Mouse (Mus musculus): ENCODE results near the gene Nedd9. TPM values are rescaled to one million over a fixed set of nuclear protein-coding genes. Genes with fewer than 3 reads are reported as not detected.

Nedd9 gene
- polyA plus RNA-seq, 1 experiment from 2014 or later: 25.0 TPM

- Histone ChIP-seq H3K9ac (ENCODE audit: low read length) (no peak overlapping the region), H3K27ac (ENCODE audit: low read length) (no peak overlapping the region), H3K4me1 (ENCODE audit: control insufficient read depth, insufficient read depth, low read length) (peaks cover 8% of the 10 kb centered on the region; the same call in 1 of the 2 replicates), H3K4me2 (ENCODE audit: low read depth, low read length) (no peak overlapping the region), H3K36me3 (ENCODE audit: control insufficient read depth, insufficient read depth, low read length) (no peaks in the 10 kb centered on the region), H3K9me3 (replicated peaks; ENCODE audit: control insufficient read depth, low read length) (no peaks in the 10 kb centered on the region), H3K27me3 (ENCODE audit: control insufficient read depth, insufficient read depth, low read length) (no peaks in the 10 kb centered on the region), H3K4me3 (replicated peaks; ENCODE audit: low read length) (no peak overlapping the region)
- ATAC-seq (ENCODE audit: insufficient read depth, low FRiP score): no peak
- 60% methylated on average over 5 of the region's 5 CpGs for WGBS
Measured at GRCm38 (mm10) chr13:41293595-41293994, 193.6 kb downstream of the Nedd9 start.

GRCm38 (mm10) chr13:41291466-41291974, 195.6 kb downstream of the Nedd9 start:
- no peak overlapping the region for H3K27ac ChIP-seq (ENCODE audit: low read length)
- 0 out of 2 replicates have a peak, but pooled peaks cover 6% of the 10 kb centered on the region for H3K4me1 ChIP-seq (ENCODE audit: control insufficient read depth, insufficient read depth, low read length)
- H3K9me3 ChIP-seq (replicated peaks; ENCODE audit: control insufficient read depth, low read length): no peaks in the 10 kb centered on the region
- H3K9ac ChIP-seq (ENCODE audit: low read length): no peak overlapping the region
- no peak overlapping the region for H3K4me3 ChIP-seq (replicated peaks; ENCODE audit: low read length)
- 78% methylated on average over 4 of the region's 4 CpGs for WGBS
- H3K4me2 ChIP-seq (ENCODE audit: low read depth, low read length): no peak overlapping the region
- no peaks in the 10 kb centered on the region for H3K36me3 ChIP-seq (ENCODE audit: control insufficient read depth, insufficient read depth, low read length)
- no peaks in the 10 kb centered on the region for H3K27me3 ChIP-seq (ENCODE audit: control insufficient read depth, insufficient read depth, low read length)
- no peak for ATAC-seq (ENCODE audit: insufficient read depth, low FRiP score)

GRCm38 (mm10) chr13:41286285-41286684, 200.9 kb downstream of the Nedd9 start:
- H3K27ac ChIP-seq (ENCODE audit: low read length): no peak overlapping the region
- no peak for ATAC-seq (ENCODE audit: insufficient read depth, low FRiP score)
- no peaks in the 10 kb centered on the region for H3K4me1 ChIP-seq (ENCODE audit: control insufficient read depth, insufficient read depth, low read length)

GRCm38 (mm10) chr13:41285448-41285847, 201.7 kb downstream of the Nedd9 start:
- H3K27me3 ChIP-seq (ENCODE audit: control insufficient read depth, insufficient read depth, low read length): no peaks in the 10 kb centered on the region
- H3K36me3 ChIP-seq (ENCODE audit: control insufficient read depth, insufficient read depth, low read length): no peaks in the 10 kb centered on the region
- no peak overlapping the region for H3K4me3 ChIP-seq (replicated peaks; ENCODE audit: low read length)
- H3K4me2 ChIP-seq (ENCODE audit: low read depth, low read length): no peak overlapping the region
- no peak overlapping the region for H3K27ac ChIP-seq (ENCODE audit: low read length)
- no peak overlapping the region for H3K9ac ChIP-seq (ENCODE audit: low read length)
- H3K9me3 ChIP-seq (replicated peaks; ENCODE audit: control insufficient read depth, low read length): no peaks in the 10 kb centered on the region
- WGBS: 67% methylated on average over 4 of the region's 4 CpGs
- no peaks in the 10 kb centered on the region for H3K4me1 ChIP-seq (ENCODE audit: control insufficient read depth, insufficient read depth, low read length)
- no peak for ATAC-seq (ENCODE audit: insufficient read depth, low FRiP score)

More at GRCm38 (mm10) chr13:41286285-41286684, 200.9 kb downstream of the Nedd9 start:
- WGBS: 65% methylated on average over 3 of the region's 3 CpGs
- Histone ChIP-seq H3K9me3 (replicated peaks; ENCODE audit: control insufficient read depth, low read length) (no peaks in the 10 kb centered on the region), H3K4me3 (replicated peaks; ENCODE audit: low read length) (no peak overlapping the region), H3K27me3 (ENCODE audit: control insufficient read depth, insufficient read depth, low read length) (no peaks in the 10 kb centered on the region), H3K9ac (ENCODE audit: low read length) (no peak overlapping the region), H3K4me2 (ENCODE audit: low read depth, low read length) (no peak overlapping the region), H3K36me3 (ENCODE audit: control insufficient read depth, insufficient read depth, low read length) (no peaks in the 10 kb centered on the region)

- H3K27me3 ChIP-seq (ENCODE audit: control insufficient read depth, insufficient read depth, low read length): no peaks in the 10 kb centered on the region
- H3K36me3 ChIP-seq (ENCODE audit: control insufficient read depth, insufficient read depth, low read length): no peaks in the 10 kb centered on the region
- no peak overlapping the region for H3K4me2 ChIP-seq (ENCODE audit: low read depth, low read length)
- no peaks in the 10 kb centered on the region for H3K4me1 ChIP-seq (ENCODE audit: control insufficient read depth, insufficient read depth, low read length)
- no peaks in the 10 kb centered on the region for H3K9me3 ChIP-seq (replicated peaks; ENCODE audit: control insufficient read depth, low read length)
- H3K9ac ChIP-seq (ENCODE audit: low read length): no peak overlapping the region
- H3K27ac ChIP-seq (ENCODE audit: low read length): no peak overlapping the region
- no peak for ATAC-seq (ENCODE audit: insufficient read depth, low FRiP score)
- 25% methylated on average over 5 of the region's 5 CpGs for WGBS
- no peak overlapping the region for H3K4me3 ChIP-seq (replicated peaks; ENCODE audit: low read length)
Measured at GRCm38 (mm10) chr13:41283256-41283655, 203.9 kb downstream of the Nedd9 start.

- H3K9me3 ChIP-seq (replicated peaks; ENCODE audit: control insufficient read depth, low read length): no peaks in the 10 kb centered on the region
- H3K9ac ChIP-seq (ENCODE audit: low read length): no peak overlapping the region
- no peak overlapping the region for H3K27ac ChIP-seq (ENCODE audit: low read length)
- H3K36me3 ChIP-seq (ENCODE audit: control insufficient read depth, insufficient read depth, low read length): no peaks in the 10 kb centered on the region
- H3K27me3 ChIP-seq (ENCODE audit: control insufficient read depth, insufficient read depth, low read length): no peaks in the 10 kb centered on the region
- H3K4me3 ChIP-seq (replicated peaks; ENCODE audit: low read length): no peak overlapping the region
- ATAC-seq (ENCODE audit: insufficient read depth, low FRiP score): no peak
- 57% methylated on average over 5 of the region's 5 CpGs for WGBS
- H3K4me2 ChIP-seq (ENCODE audit: low read depth, low read length): no peak overlapping the region
- no peaks in the 10 kb centered on the region for H3K4me1 ChIP-seq (ENCODE audit: control insufficient read depth, insufficient read depth, low read length)
Measured at GRCm38 (mm10) chr13:41280696-41281095, 206.5 kb downstream of the Nedd9 start.

- ATAC-seq (ENCODE audit: insufficient read depth, low FRiP score): no peak
- Histone ChIP-seq H3K9me3 (replicated peaks; ENCODE audit: control insufficient read depth, low read length) (no peaks in the 10 kb centered on the region), H3K9ac (ENCODE audit: low read length) (no peak within 1 kb of the TSS), H3K36me3 (ENCODE audit: control insufficient read depth, insufficient read depth, low read length) (0 out of 2 replicates have a peak, but pooled peaks cover 3% of the 10 kb centered on the region), H3K27ac (ENCODE audit: low read length) (no peak within 1 kb of the TSS), H3K27me3 (ENCODE audit: control insufficient read depth, insufficient read depth, low read length) (no peaks in the 10 kb centered on the region), H3K4me2 (ENCODE audit: low read depth, low read length) (no peak within 1 kb of the TSS), H3K4me1 (ENCODE audit: control insufficient read depth, insufficient read depth, low read length) (no peaks in the 10 kb centered on the region), H3K4me3 (replicated peaks; ENCODE audit: low read length) (no peak within 1 kb of the TSS)
- 91% methylated on average over 10 of the region's 10 CpGs for WGBS
Measured at GRCm38 (mm10) chr13:41273927-41274650, 213.1 kb downstream of the Nedd9 start, which contains the start of gene Gm17364. Gene Gm17364 (minus strand): TSS chr13:41273977.

- WGBS: 56% methylated on average over 7 of the region's 7 CpGs
- no peaks in the 10 kb centered on the region; the same call in 1 of the 2 replicates for H3K9me3 ChIP-seq (replicated peaks; ENCODE audit: control insufficient read depth, low read length)
Measured at GRCm38 (mm10) chr13:41267827-41268408, 219.2 kb downstream of the Nedd9 start.

GRCm38 (mm10) chr13:41263304-41264006, 223.7 kb downstream of the Nedd9 start:
- no peak overlapping the region for H3K27ac ChIP-seq (ENCODE audit: low read length)
- no peak for ATAC-seq (ENCODE audit: insufficient read depth, low FRiP score)
- no peak overlapping the region for H3K4me3 ChIP-seq (replicated peaks; ENCODE audit: low read length)
- no peaks in the 10 kb centered on the region for H3K4me1 ChIP-seq (ENCODE audit: control insufficient read depth, insufficient read depth, low read length)
- no peaks in the 10 kb centered on the region; the same call in 1 of the 2 replicates for H3K9me3 ChIP-seq (replicated peaks; ENCODE audit: control insufficient read depth, low read length)
- H3K9ac ChIP-seq (ENCODE audit: low read length): no peak overlapping the region
- WGBS: 74% methylated on average over 5 of the region's 5 CpGs
- no peaks in the 10 kb centered on the region for H3K27me3 ChIP-seq (ENCODE audit: control insufficient read depth, insufficient read depth, low read length)
- no peak overlapping the region for H3K4me2 ChIP-seq (ENCODE audit: low read depth, low read length)
- H3K36me3 ChIP-seq (ENCODE audit: control insufficient read depth, insufficient read depth, low read length): 0 out of 2 replicates have a peak, but pooled peaks cover 4% of the 10 kb centered on the region

More at GRCm38 (mm10) chr13:41267827-41268408, 219.2 kb downstream of the Nedd9 start:
- no peak overlapping the region for H3K4me3 ChIP-seq (replicated peaks; ENCODE audit: low read length)
- H3K4me2 ChIP-seq (ENCODE audit: low read depth, low read length): no peak overlapping the region
- no peaks in the 10 kb centered on the region for H3K27me3 ChIP-seq (ENCODE audit: control insufficient read depth, insufficient read depth, low read length)
- no peak for ATAC-seq (ENCODE audit: insufficient read depth, low FRiP score)
- H3K4me1 ChIP-seq (ENCODE audit: control insufficient read depth, insufficient read depth, low read length): no peaks in the 10 kb centered on the region
- H3K36me3 ChIP-seq (ENCODE audit: control insufficient read depth, insufficient read depth, low read length): 0 out of 2 replicates have a peak, but pooled peaks cover 4% of the 10 kb centered on the region
- H3K9ac ChIP-seq (ENCODE audit: low read length): no peak overlapping the region
- no peak overlapping the region for H3K27ac ChIP-seq (ENCODE audit: low read length)
